Mouse (Mus musculus) liver (tissue): ENCODE measurements around the gene Arrdc1.

Experiments used
- DNase-seq: peaks from one replicate; pipeline ENCODE4 v3.0.0-alpha.2; 2020; ENCODE audit warnings: mixed read lengths

Gene Arrdc1

GRCm38 (mm10) chr2:24919839-24920175 lies 15.2 kb downstream of the Arrdc1 start:
- DNase-seq: no peak

GRCm38 (mm10) chr2:24918930-24919838 lies 15.9 kb downstream of the Arrdc1 start, which contains the start of gene Ehmt1:
Gene Ehmt1 (minus strand): TSS chr2:24919614.
- peak; percentile 96 for DNase-seq

- DNase-seq: no peak
Measured at GRCm38 (mm10) chr2:24914762-24915161, 20.3 kb downstream of the Arrdc1 start.

GRCm38 (mm10) chr2:24912589-24912988 lies 22.5 kb downstream of the Arrdc1 start:
- no peak for DNase-seq

GRCm38 (mm10) chr2:24912189-24912588 lies 22.9 kb downstream of the Arrdc1 start:
- no peak for DNase-seq

GRCm38 (mm10) chr2:24910481-24910880 lies 24.6 kb downstream of the Arrdc1 start:
- DNase-seq: no peak

- no peak for DNase-seq
Measured at GRCm38 (mm10) chr2:24905653-24906155, 29.3 kb downstream of the Arrdc1 start.

GRCm38 (mm10) chr2:24904823-24905652 lies 30.0 kb downstream of the Arrdc1 start:
- DNase-seq: no peak

GRCm38 (mm10) chr2:24902999-24903398 lies 32.1 kb downstream of the Arrdc1 start:
- DNase-seq: no peak

GRCm38 (mm10) chr2:24901055-24901454 lies 34.0 kb downstream of the Arrdc1 start:
- DNase-seq: no peak

- DNase-seq: no peak
Measured at GRCm38 (mm10) chr2:24899292-24899691, 35.8 kb downstream of the Arrdc1 start.

- DNase-seq: no peak
Measured at GRCm38 (mm10) chr2:24896761-24897160, 38.3 kb downstream of the Arrdc1 start.

- no peak for DNase-seq
Measured at GRCm38 (mm10) chr2:24894211-24894610, 40.8 kb downstream of the Arrdc1 start.

- no peak for DNase-seq
Measured at GRCm38 (mm10) chr2:24892318-24892717, 42.7 kb downstream of the Arrdc1 start.

- DNase-seq: peak; percentile 17
Measured at GRCm38 (mm10) chr2:24890541-24891447, 44.3 kb downstream of the Arrdc1 start.

GRCm38 (mm10) chr2:24888895-24889294 lies 46.2 kb downstream of the Arrdc1 start:
- peak; percentile 33 for DNase-seq

- DNase-seq: no peak
Measured at GRCm38 (mm10) chr2:24880686-24881085, 54.4 kb downstream of the Arrdc1 start.
